Mouse (Mus musculus) granulocyte monocyte progenitor cell, adult 5-6 weeks (primary cell): ENCODE measurements around the gene Mobp. TPM values are rescaled to one million over a fixed set of nuclear protein-coding genes. Genes with fewer than 3 reads are reported as not detected.
"Not testable (repeated sequence)": the region's sequence is repeated elsewhere in the genome, so short reads cannot be mapped to it uniquely, and the experiment has no call there.

Experiments used
- ATAC-seq: replicated peaks from 2 replicates; pipeline ENCODE4 v1.8.0; 2016; ENCODE audit warnings: mild to moderate bottlenecking, moderate TSS enrichment, inconsistent platforms; ENCODE audit not compliant: poor library complexity, severe bottlenecking
- total RNA-seq, 2 experiments: library from RNA; stranded (forward) in 1 of 2; stranded (reverse) in 1 of 2; fragments of 200-712, 200-1000 nt in 1 of 2; fragments of >200 nt in 1 of 2; fragmentation: Nextera tagmentation in 1 of 2; gene quantifications; 2 replicates each; pipeline ENCODE4 v1.2.3; 2014 to 2017

Gene Mobp
- total RNA-seq (2014; fragmentation: Nextera tagmentation) (not detected in 2 replicates), total RNA-seq (2017) (not detected in 2 replicates)

GRCm38 (mm10) chr9:120149222-120149828, at the start of gene Mobp:
TSS of gene Mobp (plus strand) at chr9:120149707.
- ATAC-seq = no peak

- ATAC-seq = peak; percentile 65; the same call in 1 of the 2 replicates
Observed at GRCm38 (mm10) chr9:120101165-120101564, 48.3 kb upstream of the Mobp start.

- ATAC-seq = not testable (repeated sequence)
Observed at GRCm38 (mm10) chr9:120108953-120109352, 40.6 kb upstream of the Mobp start.

GRCm38 (mm10) chr9:120110211-120111018, 39.1 kb upstream of the Mobp start, which contains the start of gene Slc25a38:
TSS of gene Slc25a38 (plus strand) at chr9:120110374.
- peak; percentile 97 for ATAC-seq

GRCm38 (mm10) chr9:120111156-120111945, 38.2 kb upstream of the Mobp start:
- ATAC-seq = no peak

GRCm38 (mm10) chr9:120112472-120112871, 37.0 kb upstream of the Mobp start:
- no peak for ATAC-seq

- no peak for ATAC-seq
Observed at GRCm38 (mm10) chr9:120113456-120113855, 36.1 kb upstream of the Mobp start.

GRCm38 (mm10) chr9:120114051-120114788, 35.3 kb upstream of the Mobp start:
- no peak for ATAC-seq

- no peak for ATAC-seq
Observed at GRCm38 (mm10) chr9:120114789-120115151, 34.7 kb upstream of the Mobp start.

GRCm38 (mm10) chr9:120115580-120115979, 33.9 kb upstream of the Mobp start:
- no peak for ATAC-seq

- peak; percentile 80 for ATAC-seq
Observed at GRCm38 (mm10) chr9:120116184-120116624, 33.3 kb upstream of the Mobp start.

- peak; percentile 67 for ATAC-seq
Observed at GRCm38 (mm10) chr9:120118212-120118611, 31.3 kb upstream of the Mobp start.

GRCm38 (mm10) chr9:120120503-120120902, 29.0 kb upstream of the Mobp start:
- ATAC-seq = no peak

- ATAC-seq = no peak
Observed at GRCm38 (mm10) chr9:120126868-120127267, 22.6 kb upstream of the Mobp start.

GRCm38 (mm10) chr9:120127538-120128251, 21.8 kb upstream of the Mobp start, which contains the start of gene Rpsa:
TSS of gene Rpsa (plus strand) at chr9:120127689.
- ATAC-seq = peak; percentile 90

- no peak for ATAC-seq
Observed at GRCm38 (mm10) chr9:120129276-120129675, 20.2 kb upstream of the Mobp start.

GRCm38 (mm10) chr9:120131784-120132288, 17.7 kb upstream of the Mobp start:
- no peak for ATAC-seq

GRCm38 (mm10) chr9:120132980-120133754, 16.3 kb upstream of the Mobp start:
- ATAC-seq = peak; percentile 26
